Mouse (Mus musculus): ENCODE data around the gene Prkab2.

DNA sequence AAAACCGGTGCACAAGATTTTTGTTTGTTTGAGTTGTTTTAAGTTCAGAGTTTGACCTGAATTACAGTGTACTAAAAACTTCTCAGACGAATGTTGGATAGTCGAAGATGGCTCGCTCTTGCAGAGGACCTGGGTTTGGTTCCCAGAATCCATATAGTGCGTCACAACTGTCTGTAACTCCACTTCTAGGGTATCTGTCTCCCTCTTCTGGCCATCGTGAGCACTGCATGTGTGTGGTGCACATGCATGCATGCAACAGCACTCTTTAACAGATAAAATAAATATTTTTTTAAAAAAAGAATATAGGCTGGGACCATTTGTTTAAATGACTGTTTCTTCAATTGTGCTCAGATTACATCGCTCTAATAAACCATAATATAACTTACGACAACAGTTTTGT is 3.1 kb upstream of the Prkab2 start:
- TF ChIP-seq CTCF (IDR thresholded peaks at IDR 0.05; ENCODE audit: control insufficient read depth, insufficient read depth, insufficient replicate concordance, low read depth, low read length) = peak; percentile 47; the same call in 1 of the 2 replicates
- no peak for TF ChIP-seq POLR2A (IDR thresholded peaks at IDR 0.05; ENCODE audit: control insufficient read depth, low read depth, low read length)

Measured in testis, adult 2 months (tissue).